Mouse (Mus musculus) liver, postnatal 0 days (tissue): ENCODE results near the gene AW549877. TPM values are rescaled to one million over a fixed set of nuclear protein-coding genes. Genes with fewer than 3 reads are reported as not detected.
A peak's percentile ranks its signal among the peaks of the same experiment; 100 is the strongest.

Source experiments
- ATAC-seq: fragments of 200-750 bp; cut with Nextera tagmentation; 2 replicates; pipeline ENCODE4 v1.8.0; 2017; ENCODE audit warnings: mild to moderate bottlenecking, moderate library complexity
- DNase-seq: peaks from one replicate; pipeline ENCODE4 v3.0.0-alpha.2; 2016
- H3K27ac ChIP-seq: fragments of 300-500 bp; sonication (generic); 2 replicates; pipeline ENCODE4 v1.5.1; 2014; ENCODE audit warnings: antibody characterized with exemption, moderate library complexity, mild to moderate bottlenecking, low read depth
- H3K27me3 ChIP-seq: fragments of 300-500 bp; sonication (generic); 2 replicates; pipeline ENCODE4 v1.6.1; 2014; ENCODE audit warnings: low read length, control low read depth, mixed read lengths; ENCODE audit not compliant: insufficient read depth
- H3K36me3 ChIP-seq: fragments of 300-500 bp; sonication (generic); replicated peaks from 2 replicates; pipeline ENCODE4 v1.6.1; 2014; ENCODE audit warnings: mild to moderate bottlenecking, control low read depth, low read length, moderate library complexity, mixed read lengths; ENCODE audit not compliant: insufficient read depth
- H3K4me1 ChIP-seq: fragments of 300-500 bp; sonication (generic); 2 replicates; pipeline ENCODE4 v1.6.1; 2014; ENCODE audit warnings: antibody characterized with exemption, mild to moderate bottlenecking, control low read depth; ENCODE audit not compliant: insufficient read depth
- H3K4me2 ChIP-seq: fragments of 300-500 bp; sonication (generic); 2 replicates; pipeline ENCODE4 v1.6.1; 2014; ENCODE audit warnings: low read depth, mild to moderate bottlenecking, low read length, moderate library complexity, mixed read lengths
- H3K4me3 ChIP-seq: fragments of 300-500 bp; sonication (generic); 2 replicates; pipeline ENCODE4 v1.5.1; 2014; ENCODE audit warnings: low read depth, low read length
- H3K9ac ChIP-seq: fragments of 300-500 bp; sonication (generic); replicated peaks from 2 replicates; pipeline ENCODE4 v1.6.1; 2014; ENCODE audit warnings: mild to moderate bottlenecking, moderate library complexity
- H3K9me3 ChIP-seq: fragments of 300-500 bp; sonication (generic); 2 replicates; pipeline ENCODE4 v1.6.1; 2016; ENCODE audit warnings: mild to moderate bottlenecking, control low read depth, low read length, mixed read lengths
- CTCF ChIP-seq: sonication (generic); IDR thresholded peaks from 2 replicates; pipeline ENCODE4 v1.5.1; 2016; ENCODE audit warnings: antibody characterized with exemption, low read depth
- EP300 ChIP-seq: IDR thresholded peaks from 2 replicates; pipeline ENCODE4 v1.6.1; 2016; ENCODE audit warnings: antibody characterized with exemption, low read depth, mild to moderate bottlenecking
- WGBS: fragments of 180-500 bp; shearing (Covaris S2); extraction: QIAGEN DNeasy Blood & Tissue Kit; methylation state at CpG from one replicate; pipeline ENCODE4 v1.1.7; 2014; ENCODE audit not compliant: insufficient replicate concordance; 5-methylcytosine and 5-hydroxymethylcytosine counted together
- polyA plus RNA-seq: library from polyadenylated mRNA; unstranded; fragments of >200 nt; fragmentation: Nextera tagmentation; extraction: Ambion mirVana; gene quantifications from 2 replicates; pipeline ENCODE4 v1.2.1, GENCODE M21; 2015

Gene AW549877
- polyA plus RNA-seq, 1 experiment from 2014 or later, result 5.7 TPM

- Histone ChIP-seq H3K4me2 (peak overlapping the region; percentile 82; the same call in 1 of the 2 replicates), H3K9ac (no peak overlapping the region), H3K9me3 (no peaks in the 10 kb centered on the region), H3K4me1 (peaks cover 8% of the 10 kb centered on the region), H3K36me3 (peaks cover 4% of the 10 kb centered on the region; the same call in 1 of the 2 replicates), H3K27ac (no peak overlapping the region), H3K27me3 (no peaks in the 10 kb centered on the region), H3K4me3 (no peak overlapping the region)
- no peak for ATAC-seq
- WGBS, result 78% methylated on average over 2 of the region's 2 CpGs
- no peak for DNase-seq
- 0 out of 2 replicates have a peak, but pooled peaks have one; percentile 13 for TF ChIP-seq CTCF
- no peak for TF ChIP-seq EP300
Measured at GRCm38 (mm10) chr15:3978279-3978678, 17.3 kb downstream of the AW549877 start.

- Histone ChIP-seq H3K9me3 (no peaks in the 10 kb centered on the region), H3K9ac (no peak overlapping the region), H3K36me3 (peaks cover 8% of the 10 kb centered on the region; the same call in 1 of the 2 replicates), H3K4me3 (no peak overlapping the region), H3K27me3 (no peaks in the 10 kb centered on the region), H3K27ac (no peak overlapping the region), H3K4me2 (no peak overlapping the region), H3K4me1 (no peaks in the 10 kb centered on the region)
- ATAC-seq, result no peak
- no peak for DNase-seq
- TF ChIP-seq EP300 (no peak), CTCF (no peak)
- 74% methylated on average over 3 of the region's 3 CpGs for WGBS
Measured at GRCm38 (mm10) chr15:3973300-3973699, 22.2 kb downstream of the AW549877 start.

GRCm38 (mm10) chr15:3970193-3970592, 25.4 kb downstream of the AW549877 start:
- Histone ChIP-seq H3K4me2 (no peak overlapping the region), H3K27me3 (no peaks in the 10 kb centered on the region), H3K4me3 (no peak overlapping the region), H3K27ac (no peak overlapping the region), H3K36me3 (peaks cover 10% of the 10 kb centered on the region; the same call in 1 of the 2 replicates), H3K9ac (no peak overlapping the region), H3K9me3 (no peaks in the 10 kb centered on the region), H3K4me1 (no peaks in the 10 kb centered on the region)
- DNase-seq, result no peak
- WGBS, result 86% methylated on average over 6 of the region's 6 CpGs
- TF ChIP-seq CTCF (no peak), EP300 (no peak)
- ATAC-seq, result no peak

GRCm38 (mm10) chr15:3969743-3970142, 25.8 kb downstream of the AW549877 start:
- no peak for ATAC-seq
- no peak for DNase-seq
- no peaks in the 10 kb centered on the region for H3K4me1 ChIP-seq
- H3K27ac ChIP-seq, result no peak overlapping the region
- peaks cover 8% of the 10 kb centered on the region; the same call in 1 of the 2 replicates for H3K36me3 ChIP-seq
- no peak overlapping the region for H3K4me2 ChIP-seq
- H3K9ac ChIP-seq, result no peak overlapping the region
- no peaks in the 10 kb centered on the region for H3K9me3 ChIP-seq
- H3K27me3 ChIP-seq, result no peaks in the 10 kb centered on the region
- TF ChIP-seq CTCF (no peak), EP300 (no peak)
- no peak overlapping the region for H3K4me3 ChIP-seq
- WGBS, result 78% methylated on average over 14 of the region's 14 CpGs

GRCm38 (mm10) chr15:3962251-3962650, 33.3 kb downstream of the AW549877 start:
- DNase-seq, result no peak
- Histone ChIP-seq H3K27ac (no peak overlapping the region), H3K9me3 (no peaks in the 10 kb centered on the region), H3K4me1 (no peaks in the 10 kb centered on the region), H3K9ac (no peak overlapping the region), H3K4me2 (no peak overlapping the region), H3K4me3 (no peak overlapping the region), H3K27me3 (no peaks in the 10 kb centered on the region), H3K36me3 (no peaks in the 10 kb centered on the region)
- 80% methylated on average over 8 of the region's 8 CpGs for WGBS
- TF ChIP-seq CTCF (no peak), EP300 (no peak)
- no peak for ATAC-seq

GRCm38 (mm10) chr15:3960094-3960493, 35.5 kb downstream of the AW549877 start:
- H3K36me3 ChIP-seq, result no peaks in the 10 kb centered on the region
- 0 out of 2 replicates have a peak, but pooled peaks cover under 1% of the 10 kb centered on the region for H3K4me1 ChIP-seq
- 0 out of 2 replicates have a peak, but pooled peaks have one; percentile 38 for ATAC-seq
- TF ChIP-seq EP300 (no peak), CTCF (no peak)
- 33% methylated on average over 1 of the region's 1 CpGs for WGBS
- no peak overlapping the region for H3K9ac ChIP-seq
- no peaks in the 10 kb centered on the region for H3K27me3 ChIP-seq
- no peak for DNase-seq
- no peaks in the 10 kb centered on the region for H3K9me3 ChIP-seq
- H3K4me2 ChIP-seq, result no peak overlapping the region
- H3K4me3 ChIP-seq, result no peak overlapping the region
- H3K27ac ChIP-seq, result no peak overlapping the region
